Mouse (Mus musculus) heart, postnatal 0 days (tissue): ENCODE measurements at regions not wholly inside any gene's neighbourhood (a gene's known extent, or its start where the extent isn't known, plus 50 kb on each side); places are given as distances from the start of the nearest gene placed in this dataset.

Experiments
- CTCF ChIP-seq: IDR thresholded peaks from 2 replicates; pipeline ENCODE4 v1.5.1; 2016; ENCODE audit warnings: antibody characterized with exemption, control low read depth, low read depth
- EP300 ChIP-seq: IDR thresholded peaks from 2 replicates; pipeline ENCODE4 v1.6.1; 2016; ENCODE audit warnings: antibody characterized with exemption, low read depth

- no peak for TF ChIP-seq EP300
- no peak for TF ChIP-seq CTCF
Measured at GRCm38 (mm10) chr1:69450455-69450854, 236.6 kb downstream of the Ikzf2 start.
